Mouse (Mus musculus): ENCODE results near the gene Ess2. TPM values are rescaled to one million over a fixed set of nuclear protein-coding genes. Genes with fewer than 3 reads are reported as not detected.
"Not testable (repeated sequence)": the region's sequence is repeated elsewhere in the genome, so short reads cannot be mapped to it uniquely, and the experiment has no call there.

The Ess2 gene
- total and polyA plus RNA-seq, 3 experiments, result 31.1 to 37.0 (median 33.1) TPM

- H3K4me2 ChIP-seq (ENCODE audit: insufficient read depth, low read depth, poor library complexity, severe bottlenecking); H3K27ac ChIP-seq (ENCODE audit: insufficient read depth, low read depth); dilution Hi-C loops (cut with MboI; ENCODE audit: extremely low pct_ligation_motif_present, extremely low pct_unique_long_range_greater_than_20kb, low sequenced_read_pairs); DNase-seq (ENCODE audit: extremely low read depth); H3K9ac ChIP-seq (ENCODE audit: insufficient read depth, low read depth); H3K4me3 ChIP-seq (replicated peaks in 1 of 3; ENCODE audit: low read depth in 2 of 3, low read length in 2 of 3, poor library complexity in 1 of 3); H3K4me1 ChIP-seq (ENCODE audit: control insufficient read depth in 1 of 2, insufficient read depth in 2 of 2); H3K36me3 ChIP-seq (replicated peaks in 1 of 2; ENCODE audit: control insufficient read depth in 1 of 2, insufficient read depth in 1 of 2, low read length in 1 of 2); H3K79me2 ChIP-seq (replicated peaks; ENCODE audit: control insufficient read depth, extremely low read depth, insufficient read depth, poor library complexity, severe bottlenecking); in situ Hi-C loops (cut with MboI; ENCODE audit: low pct_ligation_motif_present, low pct_unique_long_range_greater_than_20kb, low sequenced_read_pairs): not testable (repeated sequence)
- H3K27me3 ChIP-seq (replicated peaks), result peaks cover 34% of the 10 kb centered on the region
- peaks cover 12% of the 10 kb centered on the region for H3K9me3 ChIP-seq (replicated peaks; ENCODE audit: low read length)
These were observed 45.0 kb upstream of the Ess2 start for GRCm38 (mm10) chr16:17956052-17956638.

GRCm38 (mm10) chr16:17951618-17952017, 40.5 kb upstream of the Ess2 start:
- H3K9ac ChIP-seq (ENCODE audit: insufficient read depth, low read depth), result no peak overlapping the region
- no peak overlapping the region for H3K27ac ChIP-seq (ENCODE audit: insufficient read depth, low read depth)
- peaks cover 37% of the 10 kb centered on the region for H3K27me3 ChIP-seq (replicated peaks)
- TF ChIP-seq CHD2 (IDR thresholded peaks at IDR 0.05; ENCODE audit: low read length), result no peak
- no peak for TF ChIP-seq NRF1 (IDR thresholded peaks at IDR 0.05; ENCODE audit: low read depth, low read length)
- TF ChIP-seq NELFE (IDR thresholded peaks at IDR 0.05; ENCODE audit: low read depth, low read length), result no peak
- TF ChIP-seq RCOR1 (conservative IDR thresholded peaks at IDR 0.05; ENCODE audit: low read depth, low read length), result no peak
- TF ChIP-seq EP300 (IDR thresholded peaks at IDR 0.05; ENCODE audit: low read length), result no peak
- no peak for TF ChIP-seq USF2 (conservative IDR thresholded peaks at IDR 0.05; ENCODE audit: low read depth, low read length)
- no peak for TF ChIP-seq UBTF (IDR thresholded peaks at IDR 0.05; ENCODE audit: low read depth, low read length)
- TF ChIP-seq TBP (conservative IDR thresholded peaks at IDR 0.05; ENCODE audit: low read depth, low read length), result no peak
- TF ChIP-seq POLR2A (IDR thresholded peaks at IDR 0.05; ENCODE audit: low read depth, low read length), result no peak
- no peak for TF ChIP-seq GABPA (IDR thresholded peaks at IDR 0.05; ENCODE audit: insufficient replicate concordance, low read depth, low read length)
- no peak for TF ChIP-seq PAX5 (IDR thresholded peaks at IDR 0.05; ENCODE audit: low read length)
- TF ChIP-seq USF1 (IDR thresholded peaks at IDR 0.05; ENCODE audit: low read depth, low read length), result no peak
- TF ChIP-seq MAZ (IDR thresholded peaks at IDR 0.05; ENCODE audit: low read depth, low read length), result no peak
- TF ChIP-seq MAX (IDR thresholded peaks at IDR 0.05; ENCODE audit: low read length), result no peak
- TF ChIP-seq POLR2AphosphoS2 (IDR thresholded peaks at IDR 0.05; ENCODE audit: low read depth, low read length), result no peak
- no peak for TF ChIP-seq ZMIZ1 (IDR thresholded peaks at IDR 0.05; ENCODE audit: low read depth, low read length)
- TF ChIP-seq MYC (IDR thresholded peaks at IDR 0.05; ENCODE audit: low read depth, low read length), result no peak
- no peak for TF ChIP-seq E2F4 (IDR thresholded peaks at IDR 0.05; ENCODE audit: insufficient replicate concordance, low read depth, low read length)
- H3K9me3 ChIP-seq (replicated peaks; ENCODE audit: low read length), result peaks cover 9% of the 10 kb centered on the region
- in situ Hi-C loops (cut with MboI; ENCODE audit: low pct_ligation_motif_present, low pct_unique_long_range_greater_than_20kb, low sequenced_read_pairs) (no loop called here), dilution Hi-C loops (cut with MboI; ENCODE audit: extremely low pct_ligation_motif_present, extremely low pct_unique_long_range_greater_than_20kb, low sequenced_read_pairs) (no loop called here)
- no peak overlapping the region for H3K4me3 ChIP-seq (replicated peaks in 1 of 3; ENCODE audit: low read depth in 2 of 3, low read length in 2 of 3, poor library complexity in 1 of 3)
- H3K4me2 ChIP-seq (ENCODE audit: insufficient read depth, low read depth, poor library complexity, severe bottlenecking), result no peak overlapping the region
- no peaks in the 10 kb centered on the region for H3K79me2 ChIP-seq (replicated peaks; ENCODE audit: control insufficient read depth, extremely low read depth, insufficient read depth, poor library complexity, severe bottlenecking)
- no peaks in the 10 kb centered on the region for H3K36me3 ChIP-seq (replicated peaks in 1 of 2; ENCODE audit: control insufficient read depth in 1 of 2, insufficient read depth in 1 of 2, low read length in 1 of 2)
- H3K4me1 ChIP-seq (ENCODE audit: control insufficient read depth in 1 of 2, insufficient read depth in 2 of 2), result 0 out of 4 replicates have a peak, but pooled peaks cover 0 to 3% of the 10 kb centered on the region in 2 experiments
- DNase-seq (ENCODE audit: extremely low read depth), result no peak

Data from CH12.LX (cell line).